Mouse (Mus musculus) monocyte, adult 5-6 weeks (primary cell): ENCODE measurements around the gene Traf6. TPM values are rescaled to one million over a fixed set of nuclear protein-coding genes. Genes with fewer than 3 reads are reported as not detected.
"Not testable (repeated sequence)": the region's sequence is repeated elsewhere in the genome, so short reads cannot be mapped to it uniquely, and the experiment has no call there.

Experiments
- ATAC-seq: fragments of 153-309, 156-312 bp; replicated peaks from 2 replicates; pipeline ENCODE4 v1.8.0; 2017; ENCODE audit warnings: mild to moderate bottlenecking; ENCODE audit not compliant: low TSS enrichment, insufficient number of reproducible peaks, severe bottlenecking, poor library complexity, low FRiP score
- total RNA-seq: library from RNA; stranded (forward); fragments of 200-1000, 200-491, 200-594 nt; gene quantifications from 3 replicates; pipeline ENCODE4 v1.2.3, GENCODE M21; 2017

Traf6 gene
- total RNA-seq, 1 experiment from 2014 or later: 21.0 TPM

DNA sequence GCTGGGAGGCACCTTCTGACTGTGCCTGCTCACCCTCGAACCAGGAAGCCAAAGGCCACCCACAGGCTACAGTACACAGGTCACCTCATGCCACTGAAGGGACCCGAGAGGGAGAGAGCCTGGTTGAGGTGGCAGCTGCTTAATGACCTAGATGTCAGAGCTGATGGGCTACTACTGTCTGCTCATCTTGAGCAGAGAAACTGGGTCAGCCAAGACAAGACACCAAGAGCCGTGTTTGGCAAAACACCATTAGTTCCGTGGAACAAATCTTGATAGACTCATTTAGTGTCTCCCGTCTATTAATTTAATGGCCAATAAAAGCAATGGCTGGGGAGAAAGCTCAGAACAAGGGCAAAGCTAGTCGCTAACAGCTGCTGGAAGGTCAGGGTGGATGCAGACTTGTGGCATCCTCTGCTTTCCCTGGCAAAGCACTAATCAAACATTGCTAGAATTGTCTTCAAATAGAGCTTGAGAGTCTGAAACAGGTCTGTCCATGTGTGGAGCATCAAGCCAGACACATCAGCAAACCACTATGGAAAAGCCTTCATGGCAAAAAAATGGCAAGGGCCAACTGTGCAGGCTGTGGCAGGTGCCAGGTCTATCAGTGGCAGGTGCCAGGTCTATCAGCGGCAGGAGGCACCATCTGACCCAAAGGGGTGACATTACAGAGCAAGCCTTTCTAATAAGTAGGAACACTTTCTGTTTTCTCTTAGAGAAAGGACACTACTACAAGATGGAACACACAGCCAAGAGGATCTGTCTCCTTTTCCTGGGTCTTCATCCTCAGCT is 64.0 kb downstream of the Traf6 start:
- ATAC-seq: no peak

DNA sequence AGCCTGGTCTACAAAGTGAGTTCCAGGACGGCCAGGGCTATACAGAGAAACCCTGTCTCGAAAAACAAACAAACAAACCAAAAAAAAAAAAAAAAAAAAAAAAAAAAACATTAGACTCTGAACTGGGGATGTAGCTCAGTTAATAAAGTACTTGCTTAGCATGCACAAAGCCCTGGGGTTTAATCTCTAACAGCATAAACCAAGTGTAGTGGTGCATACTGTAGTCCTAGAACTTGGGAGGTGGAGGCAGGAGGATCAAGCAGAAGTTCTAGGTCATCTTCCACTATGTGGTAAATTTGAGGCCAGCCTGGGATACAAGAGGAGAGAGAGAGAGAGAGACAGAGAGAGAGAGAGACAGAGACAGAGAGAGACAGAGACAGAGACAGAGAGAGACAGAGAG is 67.4 kb downstream of the Traf6 start:
- ATAC-seq: not testable (repeated sequence)

DNA sequence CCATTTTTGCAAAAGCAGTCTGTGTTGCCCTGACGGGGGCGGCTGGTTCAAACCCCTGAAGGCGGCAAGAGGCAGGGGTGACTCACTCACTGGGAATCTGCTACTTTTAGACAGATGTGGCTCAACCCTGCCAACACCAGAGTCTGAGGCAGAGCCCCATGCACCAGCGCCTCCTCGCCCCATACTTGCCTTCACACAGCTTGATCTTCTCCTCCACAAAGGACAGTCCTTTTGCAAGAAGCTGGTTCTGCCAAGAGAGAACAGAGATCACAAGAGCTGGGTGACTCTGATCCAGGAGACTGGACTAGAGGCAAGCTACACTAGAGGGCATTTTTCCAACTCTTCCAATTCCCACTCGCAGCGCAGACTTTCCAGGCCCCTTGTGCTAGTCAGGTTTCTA is 68.3 kb downstream of the Traf6 start:
- no peak for ATAC-seq

Other genes starting within 250 kb of the Traf6 start
- not detected in 3 replicates for gene Rag2, start 53.7 kb upstream of the Traf6 start, total RNA-seq
- 0.10 to 0.86 TPM (median 0.32 TPM) in 3 replicates for gene Rag1, start 28.9 kb upstream of the Traf6 start, total RNA-seq
- gene B230118H07Rik, start 28.9 kb upstream of the Traf6 start, total RNA-seq: 11.9 to 22.1 TPM (median 22.0 TPM) in 3 replicates
- 41.2 to 46.3 TPM (median 41.9 TPM) in 3 replicates for gene Prr5l, start 204.6 kb downstream of the Traf6 start, total RNA-seq
- 21.2 to 53.4 TPM (median 31.4 TPM) in 3 replicates for gene Commd9, start 207.8 kb downstream of the Traf6 start, total RNA-seq